Mouse (Mus musculus): Measurements from ENCODE around the gene Cep170.

Cep170 gene

GRCm38 (mm10) chr1:176826186-176826585, 12.3 kb upstream of the Cep170 start:
- peak in 1 of 2 experiments; percentile 85 for DNase-seq (ENCODE audit: inconsistent age in 2 of 2, low spot score in 1 of 2)

GRCm38 (mm10) chr1:176825084-176825483, 11.2 kb upstream of the Cep170 start:
- DNase-seq (ENCODE audit: inconsistent age in 2 of 2, low spot score in 1 of 2), result no peak

GRCm38 (mm10) chr1:176824611-176825010, 10.7 kb upstream of the Cep170 start:
- no peak for DNase-seq (ENCODE audit: inconsistent age in 2 of 2, low spot score in 1 of 2)

- peak in 1 of 2 experiments; percentile 68 for DNase-seq (ENCODE audit: inconsistent age in 2 of 2, low spot score in 1 of 2)
Observed at GRCm38 (mm10) chr1:176823889-176824288, 10.0 kb upstream of the Cep170 start.

- DNase-seq (ENCODE audit: inconsistent age in 2 of 2, low spot score in 1 of 2), result no peak
Observed at GRCm38 (mm10) chr1:176822949-176823348, 9.1 kb upstream of the Cep170 start.

GRCm38 (mm10) chr1:176821929-176822328, 8.1 kb upstream of the Cep170 start:
- DNase-seq (ENCODE audit: inconsistent age in 2 of 2, low spot score in 1 of 2), result no peak

- peak; percentile 70 to 94 for DNase-seq (ENCODE audit: inconsistent age in 2 of 2, low spot score in 1 of 2)
Observed at GRCm38 (mm10) chr1:176818763-176819162, 4.9 kb upstream of the Cep170 start.

- peak in 1 of 2 experiments; percentile 62 for DNase-seq (ENCODE audit: inconsistent age in 2 of 2, low spot score in 1 of 2)
Observed at GRCm38 (mm10) chr1:176818147-176818546, 4.3 kb upstream of the Cep170 start.

GRCm38 (mm10) chr1:176816728-176817127, 2.9 kb upstream of the Cep170 start:
- no peak for DNase-seq (ENCODE audit: inconsistent age in 2 of 2, low spot score in 1 of 2)

GRCm38 (mm10) chr1:176814591-176815062, 760 bp upstream of the Cep170 start, which contains the start of gene Sdccag8:
TSS of gene Sdccag8 (plus strand) at chr1:176814660.
- peak; percentile 96 to 97 for DNase-seq (ENCODE audit: inconsistent age in 2 of 2, low spot score in 1 of 2)

- peak; percentile 80 to 93 for DNase-seq (ENCODE audit: inconsistent age in 2 of 2, low spot score in 1 of 2)
Observed at GRCm38 (mm10) chr1:176813292-176814035, 403 bp downstream of the Cep170 start.

GRCm38 (mm10) chr1:176812491-176813291, 1.2 kb downstream of the Cep170 start:
- DNase-seq (ENCODE audit: inconsistent age in 2 of 2, low spot score in 1 of 2), result peak in 1 of 2 experiments; percentile 59

GRCm38 (mm10) chr1:176811892-176812291, 2.0 kb downstream of the Cep170 start:
- no peak for DNase-seq (ENCODE audit: inconsistent age in 2 of 2, low spot score in 1 of 2)

GRCm38 (mm10) chr1:176810161-176810560, 3.7 kb downstream of the Cep170 start:
- no peak for DNase-seq (ENCODE audit: inconsistent age in 2 of 2, low spot score in 1 of 2)

- DNase-seq (ENCODE audit: inconsistent age in 2 of 2, low spot score in 1 of 2), result peak; percentile 35 to 68
Observed at GRCm38 (mm10) chr1:176800728-176801365, 13.0 kb downstream of the Cep170 start.

- no peak for DNase-seq (ENCODE audit: inconsistent age in 2 of 2, low spot score in 1 of 2)
Observed at GRCm38 (mm10) chr1:176798673-176799072, 15.2 kb downstream of the Cep170 start.

- peak in 1 of 2 experiments; percentile 13 for DNase-seq (ENCODE audit: inconsistent age in 2 of 2, low spot score in 1 of 2)
Observed at GRCm38 (mm10) chr1:176792175-176792574, 21.7 kb downstream of the Cep170 start.

GRCm38 (mm10) chr1:176789326-176789725, 24.5 kb downstream of the Cep170 start:
- peak in 1 of 2 experiments; percentile 15 for DNase-seq (ENCODE audit: inconsistent age in 2 of 2, low spot score in 1 of 2)

GRCm38 (mm10) chr1:176774533-176774932, 39.3 kb downstream of the Cep170 start:
- no peak for DNase-seq (ENCODE audit: inconsistent age in 2 of 2, low spot score in 1 of 2)

GRCm38 (mm10) chr1:176762295-176762694, 51.6 kb downstream of the Cep170 start:
- no peak for DNase-seq (ENCODE audit: inconsistent age in 2 of 2, low spot score in 1 of 2)

GRCm38 (mm10) chr1:176760673-176761072, 53.2 kb downstream of the Cep170 start:
- DNase-seq (ENCODE audit: inconsistent age in 2 of 2, low spot score in 1 of 2), result no peak

Data from adrenal gland, adult (tissue).